Comparison of ENCODE assay signal across 10 mouse cellular contexts in genomic region chr10:84886221-84886627, GRCm38 (mm10). TPM values are rescaled to one million over a fixed set of nuclear protein-coding genes. Genes with fewer than 3 reads are reported as not detected.
DNase-seq lines count a peak whose midpoint lies in the region; ATAC-seq and TF ChIP-seq lines count a peak whose summit lies in the region.
"Had no signal": no experiment of that assay in that cellular context is flagged by ENCODE, and none has a peak within 500 bp of the region (broad histone marks: within the 10 kb centered on the region; RNA-seq: fewer than 3 reads in every experiment).

No protein-coding gene starts in this region.

- H3K27me3 ChIP-seq in neural tube, embryonic 13.5 days, result no peaks in the 10 kb centered on the region
- H3K27me3 ChIP-seq in neural tube, embryonic 15.5 days (replicated peaks), result no peaks in the 10 kb centered on the region
- H3K27me3 ChIP-seq: CH12.LX; limb, embryonic 13.5 days had no signal

- no peak overlapping the region for H3K9ac ChIP-seq in neural tube, embryonic 13.5 days
- no peak overlapping the region for H3K9ac ChIP-seq in neural tube, embryonic 15.5 days (replicated peaks)
- H3K9ac ChIP-seq: limb, embryonic 13.5 days had no signal

- H3K4me3 ChIP-seq in neural tube, embryonic 13.5 days, result no peak overlapping the region
- H3K4me3 ChIP-seq in neural tube, embryonic 15.5 days (replicated peaks), result no peak overlapping the region
- no peak overlapping the region for H3K4me3 ChIP-seq in lung, adult 2 months (replicated peaks; ENCODE audit: extremely low read depth, low read depth, low read length)
- H3K4me3 ChIP-seq: limb, embryonic 13.5 days had no signal

- H3K4me1 ChIP-seq in neural tube, embryonic 13.5 days (replicated peaks), result peaks cover 22% of the 10 kb centered on the region
- peaks cover 20% of the 10 kb centered on the region for H3K4me1 ChIP-seq in neural tube, embryonic 15.5 days
- H3K4me1 ChIP-seq in lung, adult 2 months (ENCODE audit: control insufficient read depth, insufficient read depth, low read length), result no peaks in the 10 kb centered on the region

- 0 out of 2 replicates have a peak, but pooled peaks have one; percentile 16 for ATAC-seq in neural tube, embryonic 13.5 days (ENCODE audit: low read depth)
- no peak for ATAC-seq in neural tube, embryonic 15.5 days (ENCODE audit: low FRiP score)
- ATAC-seq in erythroblast, adult 5-6 weeks (replicated peaks; ENCODE audit: low FRiP score, poor library complexity, severe bottlenecking), result no peak

- H3K36me3 ChIP-seq in neural tube, embryonic 13.5 days, result no peaks in the 10 kb centered on the region
- no peaks in the 10 kb centered on the region for H3K36me3 ChIP-seq in neural tube, embryonic 15.5 days
- H3K36me3 ChIP-seq: limb, embryonic 13.5 days had no signal

- peak overlapping the region; percentile 42; the same call in 1 of the 2 replicates for H3K27ac ChIP-seq in neural tube, embryonic 13.5 days (replicated peaks)
- no peak overlapping the region for H3K27ac ChIP-seq in neural tube, embryonic 15.5 days (replicated peaks)
- H3K27ac ChIP-seq: limb, embryonic 13.5 days had no signal

- peak; percentile 40 to 65 for DNase-seq in kidney, adult 8-10 months
- peak; percentile 13 for DNase-seq in lung, adult 2 months
- DNase-seq in B cell, adult 2 months, result no peak
- DNase-seq in adrenal gland, adult 18-20 months (ENCODE audit: low spot score in 2 of 2), result no peak
- no peak for DNase-seq in right cerebral cortex, postnatal 25 days

- no peak for TF ChIP-seq POLR2A in lung, adult 2 months (IDR thresholded peaks at IDR 0.05; ENCODE audit: borderline replicate concordance, extremely low read depth, low read depth, low read length)

- WGBS in neural tube, embryonic 13.5 days, result 17% methylated on average over 6 of the region's 6 CpGs
- WGBS in neural tube, embryonic 15.5 days, result 15% methylated on average over 6 of the region's 6 CpGs
- 26% methylated on average over 6 of the region's 6 CpGs for WGBS in lung, adult 2 months

- H3K4me2 ChIP-seq in neural tube, embryonic 13.5 days, result no peak overlapping the region
- no peak overlapping the region for H3K4me2 ChIP-seq in neural tube, embryonic 15.5 days
- H3K4me2 ChIP-seq: limb, embryonic 13.5 days had no signal

- no peaks in the 10 kb centered on the region for H3K9me3 ChIP-seq in neural tube, embryonic 13.5 days
- no peaks in the 10 kb centered on the region for H3K9me3 ChIP-seq in neural tube, embryonic 15.5 days (replicated peaks)
- H3K9me3 ChIP-seq: limb, embryonic 13.5 days had no signal

- TF ChIP-seq CTCF in lung, adult 2 months (IDR thresholded peaks at IDR 0.05; ENCODE audit: insufficient read depth, low read length), result no peak

RNA-seq across cellular contexts. Expression of gene Ric8b, which starts 31.2 kb away (rescaled TPM):
- 48.7 and 54.7 TPM in 2 replicates for polyA plus RNA-seq in neural tube, embryonic 13.5 days (2015; fragmentation: Nextera tagmentation; extraction: Ambion mirVana)
- 42.9 and 44.0 TPM in 2 replicates for polyA plus RNA-seq in neural tube, embryonic 15.5 days (2015; fragmentation: Nextera tagmentation; extraction: Ambion mirVana)
- 8.5 and 12.9 TPM in 2 replicates for polyA plus RNA-seq in lung, adult 2 months (2012; rRNA removed)
- 10 to 100 TPM; 33.6 to 42.4 TPM for total RNA-seq in adrenal gland, adult 18-20 months (2021)
- total RNA-seq in erythroblast, adult 5-6 weeks (2015; ENCODE audit: low replicate concordance), result 1.9 and 3.3 TPM in 2 replicates
- total RNA-seq in erythroblast, adult 5-6 weeks (2017; ENCODE audit: low replicate concordance), result 4.6 and 5.2 TPM in 2 replicates

Comparison
In these comparisons a context has a peak if more than half of its experiments do, and no peak if none do; other contexts are left out.
1. DNase-seq: peak in kidney, adult 8-10 months (2 of 2) and lung, adult 2 months (single experiment); none in B cell, adult 2 months (0 of 2), adrenal gland, adult 18-20 months (0 of 2) and right cerebral cortex, postnatal 25 days (single experiment).